Mouse (Mus musculus) C2C12 (cell line): ENCODE measurements around the gene Kif27.
"Not testable (repeated sequence)": the region's sequence is repeated elsewhere in the genome, so short reads cannot be mapped to it uniquely, and the experiment has no call there.

Experiments
- CEBPB ChIP-seq: IDR thresholded peaks from one replicate; pipeline ENCODE4 v1.6.1; 2011; ENCODE audit warnings: low read depth, mild to moderate bottlenecking, control low read depth, moderate library complexity
- CTCF ChIP-seq: IDR thresholded peaks from one replicate; pipeline ENCODE4 v1.5.1; 2011; ENCODE audit not compliant: control insufficient read depth, insufficient read depth, insufficient read length
- MAX ChIP-seq: IDR thresholded peaks from one replicate; pipeline ENCODE4 v1.6.1; 2011; ENCODE audit warnings: mild to moderate bottlenecking, control low read depth
- MYOG ChIP-seq: IDR thresholded peaks from one replicate; pipeline ENCODE4 v1.6.1; 2011; ENCODE audit not compliant: control insufficient read depth, insufficient read length; ENCODE audit errors: extremely low read depth

- not testable (repeated sequence) for TF ChIP-seq CTCF, MAX, MYOG, CEBPB
These were observed 6.3 kb upstream of the Kif27 start for GRCm38 (mm10) chr13:58365179-58365578.
